Mouse (Mus musculus): ENCODE data around the gene Birc3. TPM values are rescaled to one million over a fixed set of nuclear protein-coding genes. Genes with fewer than 3 reads are reported as not detected.
"Not testable (repeated sequence)": the region's sequence is repeated elsewhere in the genome, so short reads cannot be mapped to it uniquely, and the experiment has no call there.

The Birc3 gene
- polyA plus RNA-seq, 1 experiment from 2014 or later: 5.4 TPM

- H3K4me3 ChIP-seq; ATAC-seq (replicated peaks; ENCODE audit: insufficient number of reproducible peaks, insufficient read depth, low FRiP score, low read depth): not testable (repeated sequence)
- WGBS: 77% methylated on average over 2 of the region's 2 CpGs
These were observed 6.0 kb downstream of the Birc3 start for GRCm38 (mm10) chr9:7866981-7867380.

GRCm38 (mm10) chr9:7860976-7861375 is 12.0 kb downstream of the Birc3 start:
- Histone ChIP-seq H3K27ac (no peak overlapping the region), H3K4me2 (no peak overlapping the region), H3K36me3 (no peaks in the 10 kb centered on the region), H3K27me3 (no peaks in the 10 kb centered on the region), H3K9me3 (replicated peaks) (no peaks in the 10 kb centered on the region), H3K4me3 (no peak overlapping the region), H3K9ac (no peak overlapping the region), H3K4me1 (replicated peaks) (no peaks in the 10 kb centered on the region)
- WGBS: 69% methylated on average over 5 of the region's 5 CpGs
- ATAC-seq (replicated peaks; ENCODE audit: insufficient number of reproducible peaks, insufficient read depth, low FRiP score, low read depth): no peak

More at GRCm38 (mm10) chr9:7866981-7867380, 6.0 kb downstream of the Birc3 start:
- not testable (repeated sequence) for H3K4me1 ChIP-seq (replicated peaks); H3K36me3 ChIP-seq; H3K9me3 ChIP-seq (replicated peaks); H3K4me2 ChIP-seq; H3K27ac ChIP-seq; H3K27me3 ChIP-seq; H3K9ac ChIP-seq

- no peaks in the 10 kb centered on the region for H3K9me3 ChIP-seq (replicated peaks)
- H3K36me3 ChIP-seq: no peaks in the 10 kb centered on the region
- H3K27me3 ChIP-seq: no peaks in the 10 kb centered on the region
- WGBS: 58% methylated on average over 3 of the region's 3 CpGs
- no peaks in the 10 kb centered on the region for H3K4me1 ChIP-seq (replicated peaks)
- H3K4me3 ChIP-seq: no peak overlapping the region
- H3K27ac ChIP-seq: no peak overlapping the region
- ATAC-seq (replicated peaks; ENCODE audit: insufficient number of reproducible peaks, insufficient read depth, low FRiP score, low read depth): no peak
- H3K4me2 ChIP-seq: no peak overlapping the region
- H3K9ac ChIP-seq: no peak overlapping the region
These were observed 17.1 kb downstream of the Birc3 start for GRCm38 (mm10) chr9:7855912-7856311.

GRCm38 (mm10) chr9:7855374-7855773 is 17.6 kb downstream of the Birc3 start:
- Histone ChIP-seq H3K4me2 (no peak overlapping the region), H3K9ac (no peak overlapping the region), H3K9me3 (replicated peaks) (no peaks in the 10 kb centered on the region), H3K4me3 (no peak overlapping the region), H3K4me1 (replicated peaks) (no peaks in the 10 kb centered on the region), H3K27me3 (no peaks in the 10 kb centered on the region), H3K27ac (no peak overlapping the region), H3K36me3 (no peaks in the 10 kb centered on the region)
- no peak for ATAC-seq (replicated peaks; ENCODE audit: insufficient number of reproducible peaks, insufficient read depth, low FRiP score, low read depth)
- 26% methylated on average over 1 of the region's 1 CpGs for WGBS

GRCm38 (mm10) chr9:7854196-7854595 is 18.8 kb downstream of the Birc3 start:
- not testable (repeated sequence) for H3K4me3 ChIP-seq; H3K27me3 ChIP-seq; H3K27ac ChIP-seq; H3K4me2 ChIP-seq; H3K9me3 ChIP-seq (replicated peaks); H3K4me1 ChIP-seq (replicated peaks); H3K9ac ChIP-seq; H3K36me3 ChIP-seq; ATAC-seq (replicated peaks; ENCODE audit: insufficient number of reproducible peaks, insufficient read depth, low FRiP score, low read depth)
- WGBS: 85% methylated on average over 14 of the region's 14 CpGs

GRCm38 (mm10) chr9:7852346-7853230 is 20.4 kb downstream of the Birc3 start:
- 64% methylated on average over 4 of the region's 4 CpGs for WGBS

GRCm38 (mm10) chr9:7851841-7852240 is 21.1 kb downstream of the Birc3 start:
- WGBS: 84% methylated on average over 8 of the region's 8 CpGs
- no peak overlapping the region for H3K27ac ChIP-seq

More at GRCm38 (mm10) chr9:7852346-7853230, 20.4 kb downstream of the Birc3 start:
- H3K4me2 ChIP-seq: no peak overlapping the region
- H3K9ac ChIP-seq: no peak overlapping the region
- no peaks in the 10 kb centered on the region for H3K36me3 ChIP-seq
- no peaks in the 10 kb centered on the region for H3K27me3 ChIP-seq
- no peaks in the 10 kb centered on the region for H3K9me3 ChIP-seq (replicated peaks)
- H3K4me1 ChIP-seq (replicated peaks): no peaks in the 10 kb centered on the region
- no peak overlapping the region for H3K4me3 ChIP-seq
- ATAC-seq (replicated peaks; ENCODE audit: insufficient number of reproducible peaks, insufficient read depth, low FRiP score, low read depth): no peak
- H3K27ac ChIP-seq: no peak overlapping the region

GRCm38 (mm10) chr9:7848191-7848590 is 24.8 kb downstream of the Birc3 start:
- Histone ChIP-seq H3K4me3 (no peak overlapping the region), H3K27me3 (no peaks in the 10 kb centered on the region), H3K4me1 (replicated peaks) (0 out of 2 replicates have a peak, but pooled peaks cover 5% of the 10 kb centered on the region), H3K27ac (no peak overlapping the region), H3K9ac (no peak overlapping the region), H3K36me3 (no peaks in the 10 kb centered on the region), H3K9me3 (replicated peaks) (no peaks in the 10 kb centered on the region), H3K4me2 (no peak overlapping the region)
- no peak for ATAC-seq (replicated peaks; ENCODE audit: insufficient number of reproducible peaks, insufficient read depth, low FRiP score, low read depth)
- 90% methylated on average over 18 of the region's 18 CpGs for WGBS

More at GRCm38 (mm10) chr9:7851841-7852240, 21.1 kb downstream of the Birc3 start:
- Histone ChIP-seq H3K4me1 (replicated peaks) (no peaks in the 10 kb centered on the region), H3K27me3 (no peaks in the 10 kb centered on the region), H3K9ac (no peak overlapping the region), H3K4me3 (no peak overlapping the region), H3K9me3 (replicated peaks) (no peaks in the 10 kb centered on the region), H3K36me3 (no peaks in the 10 kb centered on the region), H3K4me2 (no peak overlapping the region)
- no peak for ATAC-seq (replicated peaks; ENCODE audit: insufficient number of reproducible peaks, insufficient read depth, low FRiP score, low read depth)

GRCm38 (mm10) chr9:7846667-7847199 is 26.3 kb downstream of the Birc3 start:
- Histone ChIP-seq H3K4me3 (no peak overlapping the region), H3K9ac (no peak overlapping the region), H3K4me2 (no peak overlapping the region), H3K9me3 (replicated peaks) (no peaks in the 10 kb centered on the region), H3K27ac (no peak overlapping the region), H3K27me3 (no peaks in the 10 kb centered on the region), H3K36me3 (no peaks in the 10 kb centered on the region), H3K4me1 (replicated peaks) (0 out of 2 replicates have a peak, but pooled peaks cover 5% of the 10 kb centered on the region)
- no peak for ATAC-seq (replicated peaks; ENCODE audit: insufficient number of reproducible peaks, insufficient read depth, low FRiP score, low read depth)
- WGBS: 89% methylated on average over 1 of the region's 1 CpGs

- H3K4me3 ChIP-seq: no peak overlapping the region
- 81% methylated on average over 4 of the region's 4 CpGs for WGBS
- H3K9me3 ChIP-seq (replicated peaks): no peaks in the 10 kb centered on the region
- no peak overlapping the region for H3K9ac ChIP-seq
- 0 out of 2 replicates have a peak, but pooled peaks cover 5% of the 10 kb centered on the region for H3K4me1 ChIP-seq (replicated peaks)
- no peak for ATAC-seq (replicated peaks; ENCODE audit: insufficient number of reproducible peaks, insufficient read depth, low FRiP score, low read depth)
- H3K27me3 ChIP-seq: no peaks in the 10 kb centered on the region
- H3K4me2 ChIP-seq: no peak overlapping the region
- no peak overlapping the region for H3K27ac ChIP-seq
- H3K36me3 ChIP-seq: no peaks in the 10 kb centered on the region
These were observed 27.6 kb downstream of the Birc3 start for GRCm38 (mm10) chr9:7845216-7845895.

GRCm38 (mm10) chr9:7841221-7841620 is 31.8 kb downstream of the Birc3 start:
- no peak overlapping the region for H3K4me2 ChIP-seq
- H3K27me3 ChIP-seq: no peaks in the 10 kb centered on the region
- no peaks in the 10 kb centered on the region for H3K9me3 ChIP-seq (replicated peaks)
- ATAC-seq (replicated peaks; ENCODE audit: insufficient number of reproducible peaks, insufficient read depth, low FRiP score, low read depth): no peak
- no peak overlapping the region for H3K9ac ChIP-seq
- H3K4me1 ChIP-seq (replicated peaks): peaks cover 8% of the 10 kb centered on the region; the same call in 1 of the 2 replicates
- no peak overlapping the region for H3K4me3 ChIP-seq
- 62% methylated on average over 6 of the region's 6 CpGs for WGBS
- H3K36me3 ChIP-seq: no peaks in the 10 kb centered on the region
- no peak overlapping the region for H3K27ac ChIP-seq
